9 mouse cellular contexts compared by ENCODE assay signal in the genomic region with DNA sequence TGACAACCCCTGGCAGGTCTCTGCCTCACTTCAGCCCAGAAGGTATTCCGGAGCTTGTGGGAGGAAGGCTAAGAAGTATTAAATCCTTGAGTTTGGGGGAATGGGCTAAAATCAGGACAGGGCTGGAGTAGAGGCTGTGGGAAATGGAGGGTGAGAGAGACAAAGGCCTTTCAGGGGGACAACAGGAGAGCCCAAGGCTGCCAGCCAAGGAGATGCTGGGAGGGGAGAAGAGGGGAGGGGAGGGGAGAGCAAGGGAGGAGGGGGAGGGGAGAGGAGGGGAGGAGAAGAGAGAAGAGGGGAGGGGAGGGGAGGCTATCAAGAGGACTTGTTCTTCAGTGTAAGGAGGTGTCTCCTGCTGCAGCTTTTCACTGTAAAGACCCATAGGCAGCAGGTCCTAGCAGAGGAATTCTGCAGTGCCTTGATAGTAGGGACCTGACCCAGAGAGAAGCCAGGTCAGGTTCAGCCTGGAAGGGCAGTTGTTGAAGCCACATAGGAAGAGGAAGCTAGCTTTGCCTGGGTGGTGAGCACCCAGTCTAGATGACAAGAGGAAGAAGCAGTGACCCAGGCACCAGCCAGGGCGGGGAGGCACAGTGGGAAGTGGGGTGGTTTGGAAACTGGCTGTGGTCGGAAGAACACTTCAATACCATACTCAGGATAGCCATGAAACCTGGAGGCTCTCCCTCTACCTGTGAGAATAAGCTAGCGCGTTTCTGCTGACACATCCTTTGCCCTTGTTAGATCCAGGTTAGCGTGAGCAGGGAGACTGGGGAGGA. TPM values are rescaled to one million over a fixed set of nuclear protein-coding genes. Genes with fewer than 3 reads are reported as not detected.
DNase-seq lines count a peak whose midpoint lies in the region; ATAC-seq and TF ChIP-seq lines count a peak whose summit lies in the region.
"Had no signal": no experiment of that assay in that cellular context is flagged by ENCODE, and none has a peak within 500 bp of the region (broad histone marks: within the 10 kb centered on the region; RNA-seq: fewer than 3 reads in every experiment).

No protein-coding gene starts in this region.

- no peak for TF ChIP-seq CTCF in G1E (IDR thresholded peaks at IDR 0.05; ENCODE audit: low read depth, low read length)
- no peak for TF ChIP-seq CTCF in intestine, postnatal 0 days (IDR thresholded peaks at IDR 0.05; ENCODE audit: low read depth)

- no peak overlapping the region; the same call in 1 of the 2 replicates for H3K9ac ChIP-seq in heart, embryonic 13.5 days
- no peak overlapping the region for H3K9ac ChIP-seq in intestine, postnatal 0 days (ENCODE audit: low read depth, low read length)

- peaks cover 30% of the 10 kb centered on the region for H3K36me3 ChIP-seq in heart, embryonic 13.5 days
- H3K36me3 ChIP-seq in G1E (replicated peaks), result no peaks in the 10 kb centered on the region
- no peaks in the 10 kb centered on the region for H3K36me3 ChIP-seq in intestine, postnatal 0 days (ENCODE audit: control insufficient read depth, insufficient read depth)

- DNase-seq in heart, postnatal 10 days, result no peak
- peak; percentile 44 for DNase-seq in G1E (ENCODE audit: low spot score)
- DNase-seq in naive thymus-derived CD4-positive, alpha-beta T cell, adult 2 months (ENCODE audit: low read depth), result peak; percentile 55
- DNase-seq in Muller cell, postnatal 12 days (ENCODE audit: inconsistent ontology term), result no peak
- no peak for DNase-seq in right cerebral cortex, postnatal 36 days (ENCODE audit: low spot score in 2 of 2)
- DNase-seq: retina, postnatal 1 day had no signal

- intact Hi-C loops in heart, postnatal 10 days (cut with DNase I), result no loop called here

- no peaks in the 10 kb centered on the region for H3K27me3 ChIP-seq in heart, embryonic 13.5 days (replicated peaks)
- no peaks in the 10 kb centered on the region for H3K27me3 ChIP-seq in G1E (ENCODE audit: insufficient read depth, low read length)
- no peaks in the 10 kb centered on the region for H3K27me3 ChIP-seq in intestine, postnatal 0 days (replicated peaks; ENCODE audit: control insufficient read depth, insufficient read depth, low read length)

- peaks cover 93% of the 10 kb centered on the region for H3K4me1 ChIP-seq in heart, embryonic 13.5 days
- H3K4me1 ChIP-seq in G1E (ENCODE audit: insufficient read depth, low read depth, low read length), result peaks cover 36% of the 10 kb centered on the region
- no peaks in the 10 kb centered on the region for H3K4me1 ChIP-seq in intestine, postnatal 0 days (replicated peaks; ENCODE audit: control insufficient read depth, insufficient read depth, low read length)

- peak overlapping the region; percentile 38; the same call in 1 of the 2 replicates for H3K27ac ChIP-seq in heart, embryonic 13.5 days (replicated peaks)
- H3K27ac ChIP-seq in intestine, postnatal 0 days (ENCODE audit: low read depth, low read length), result no peak overlapping the region

- H3K4me3 ChIP-seq in heart, embryonic 13.5 days, result no peak overlapping the region
- H3K4me3 ChIP-seq in G1E (ENCODE audit: low read depth, low read length), result no peak overlapping the region
- H3K4me3 ChIP-seq in intestine, postnatal 0 days (ENCODE audit: low read depth, low read length), result no peak overlapping the region

- H3K9me3 ChIP-seq in heart, embryonic 13.5 days, result no peaks in the 10 kb centered on the region
- no peaks in the 10 kb centered on the region for H3K9me3 ChIP-seq in G1E (replicated peaks)
- H3K9me3 ChIP-seq in intestine, postnatal 0 days (ENCODE audit: control insufficient read depth), result no peaks in the 10 kb centered on the region

- ATAC-seq in heart, embryonic 13.5 days (ENCODE audit: extremely low read depth, insufficient number of reproducible peaks, low FRiP score, low TSS enrichment), result no peak
- ATAC-seq in G1E (ENCODE audit: extremely low read depth, insufficient number of reproducible peaks, low FRiP score, poor library complexity, severe bottlenecking), result peak; percentile 34; the same call in 1 of the 2 replicates
- peak; percentile 79 to 90 for ATAC-seq in hematopoietic stem cell, adult 5-6 weeks (replicated peaks in 1 of 2; ENCODE audit: insufficient read depth in 1 of 2, low FRiP score in 2 of 2, low TSS enrichment in 1 of 2, low read depth in 1 of 2, poor library complexity in 2 of 2, severe bottlenecking in 2 of 2)
- no peak for ATAC-seq in intestine, postnatal 0 days

- 81% methylated on average over 6 of the region's 6 CpGs for WGBS in heart, embryonic 13.5 days
- 78% methylated on average over 6 of the region's 6 CpGs for WGBS in intestine, postnatal 0 days

- no peak overlapping the region for H3K4me2 ChIP-seq in heart, embryonic 13.5 days
- no peak overlapping the region for H3K4me2 ChIP-seq in intestine, postnatal 0 days (replicated peaks; ENCODE audit: low read depth)

RNA-seq across cellular contexts. Expression of a gene that starts 7.0 kb away (rescaled TPM):
- polyA plus RNA-seq in heart, embryonic 13.5 days (2015; fragmentation: Nextera tagmentation; extraction: Ambion mirVana), result 32.3 and 33.7 TPM in 2 replicates
- 100 to 1,000 TPM; 234 to 263 TPM for total RNA-seq in heart, postnatal 10 days (2021)
- total RNA-seq in G1E (2014; fragmentation: Nextera tagmentation) (35.6 and 36.4 TPM in 2 replicates), G1E (2017) (5.4 and 6.1 TPM in 2 replicates)
- 2.7 and 2.9 TPM in 2 replicates for polyA plus RNA-seq in G1E (2012)
- total RNA-seq in hematopoietic stem cell, adult 5-6 weeks (2017), result 59.6 and 63.4 TPM in 2 replicates
- 11.6 and 13.0 TPM in 2 replicates for polyA plus RNA-seq in intestine, postnatal 0 days (2015; fragmentation: Nextera tagmentation; extraction: Ambion mirVana)

Comparison
In these comparisons a context has a peak if more than half of its experiments do, and no peak if none do; other contexts are left out.
1. ATAC-seq: peak in G1E (single experiment) and hematopoietic stem cell, adult 5-6 weeks (2 of 2); none in heart, embryonic 13.5 days (single experiment) and intestine, postnatal 0 days (single experiment).
2. DNase-seq: peak in G1E (single experiment) and naive thymus-derived CD4-positive, alpha-beta T cell, adult 2 months (single experiment); none in heart, postnatal 10 days (0 of 2), Muller cell, postnatal 12 days (single experiment) and right cerebral cortex, postnatal 36 days (0 of 2).